In genomic region chr9:77754728-77755402, GRCm38 (mm10) we compare ENCODE assay signal across 8 mouse cellular contexts. TPM values are rescaled to one million over a fixed set of nuclear protein-coding genes. Genes with fewer than 3 reads are reported as not detected.
DNase-seq lines count a peak whose midpoint lies in the region; ATAC-seq and TF ChIP-seq lines count a peak whose summit lies in the region.

No protein-coding gene starts in this region.

- peak overlapping the region; percentile 84 for H3K4me3 ChIP-seq in forebrain, embryonic 10.5 days
- peak overlapping the region; percentile 77 for H3K4me3 ChIP-seq in spleen, adult 2 months (ENCODE audit: extremely low read depth, insufficient read depth, insufficient read length)

- intact Hi-C loops in left cerebral cortex, postnatal 14 days (cut with DNase I): loop anchor here (5.0 kb wide), 1 partner anchor 98 kb away; no protein-coding TSS in a partner anchor

- H3K27ac ChIP-seq in forebrain, embryonic 10.5 days: peak overlapping the region; percentile 94
- H3K27ac ChIP-seq in spleen, adult 2 months (ENCODE audit: insufficient read depth, low read length): peak overlapping the region; percentile 26

- DNase-seq in right cerebral cortex, postnatal 10 days (ENCODE audit: low spot score in 2 of 2): peak; percentile 65 to 70
- no peak for DNase-seq in right cerebral cortex, adult 18-20 months
- DNase-seq in c-Kit-positive CD71-positive TER-119-negative erythroid progenitor cells, embryonic 14.5 days (ENCODE audit: low read depth): peak; percentile 55
- peak; percentile 81 for DNase-seq in forebrain, embryonic 10.5 days (ENCODE audit: extremely low spot score, low spot score)
- peak; percentile 45 to 46 for DNase-seq in left cerebral cortex, postnatal 14 days (ENCODE audit: low spot score in 2 of 2)
- DNase-seq in spleen, adult 2 months (ENCODE audit: low read depth in 1 of 2, low spot score in 2 of 2): peak in 1 of 2 experiments; percentile 45

- ATAC-seq in hematopoietic stem cell, adult 5-6 weeks (replicated peaks in 1 of 2; ENCODE audit: insufficient read depth in 1 of 2, low FRiP score in 2 of 2, low TSS enrichment in 1 of 2, low read depth in 1 of 2, poor library complexity in 2 of 2, severe bottlenecking in 2 of 2): peak; percentile 23 to 47; a peak in 3 of 4 replicates
- ATAC-seq in megakaryocyte progenitor cell, adult 5-6 weeks (replicated peaks; ENCODE audit: poor library complexity): peak; percentile 35

- H3K4me1 ChIP-seq in forebrain, embryonic 10.5 days: peaks cover 33% of the 10 kb centered on the region
- no peaks in the 10 kb centered on the region; the same call in 1 of the 2 replicates for H3K4me1 ChIP-seq in spleen, adult 2 months (ENCODE audit: control insufficient read depth, insufficient read depth, insufficient read length)

- H3K36me3 ChIP-seq in forebrain, embryonic 10.5 days (replicated peaks): peaks cover 10% of the 10 kb centered on the region; the same call in 1 of the 2 replicates
- H3K36me3 ChIP-seq in spleen, adult 2 months (ENCODE audit: control insufficient read depth, insufficient read depth, low read length): no peaks in the 10 kb centered on the region; the same call in 1 of the 2 replicates

- no peak for TF ChIP-seq CTCF in spleen, adult 2 months (IDR thresholded peaks at IDR 0.05; ENCODE audit: extremely low read depth, insufficient read depth, insufficient read length, insufficient replicate concordance)

- peaks cover 14% of the 10 kb centered on the region for H3K27me3 ChIP-seq in forebrain, embryonic 10.5 days (ENCODE audit: poor library complexity, severe bottlenecking)
- no peaks in the 10 kb centered on the region for H3K27me3 ChIP-seq in spleen, adult 2 months (ENCODE audit: control insufficient read depth, insufficient read depth, low read length)

- TF ChIP-seq POLR2A in spleen, adult 2 months (IDR thresholded peaks at IDR 0.05; ENCODE audit: low read depth, low read length): no peak

- WGBS in forebrain, embryonic 10.5 days: under 1% methylated on average over 55 of the region's 57 CpGs
- WGBS in spleen, adult 2 months: under 1% methylated on average over 47 of the region's 57 CpGs

- H3K9me3 ChIP-seq in forebrain, embryonic 10.5 days: no peaks in the 10 kb centered on the region

RNA-seq across cellular contexts. Expression of gene Gclc, which starts 0.5 kb away (rescaled TPM):
- polyA plus RNA-seq in forebrain, embryonic 10.5 days (2016; fragmentation: Nextera tagmentation; extraction: Ambion mirVana): 18.4 and 18.5 TPM in 2 replicates
- total RNA-seq in hematopoietic stem cell, adult 5-6 weeks (2017): 43.8 and 44.8 TPM in 2 replicates
- 10 to 100 TPM; 35.1 to 36.3 TPM for total RNA-seq in left cerebral cortex, postnatal 14 days (2021)
- total RNA-seq in megakaryocyte progenitor cell, adult 5-6 weeks (2015): 43.5 and 54.8 TPM in 2 replicates
- total RNA-seq in megakaryocyte progenitor cell, adult 5-6 weeks (2017): 38.5 and 47.2 TPM in 2 replicates
- polyA plus RNA-seq in spleen, adult 2 months (2012; rRNA removed): 14.1 and 15.3 TPM in 2 replicates
